8 mouse cellular contexts compared by ENCODE assay signal in genomic region chr11:97781478-97781831, GRCm38 (mm10). TPM values are rescaled to one million over a fixed set of nuclear protein-coding genes. Genes with fewer than 3 reads are reported as not detected.
DNase-seq lines count a peak whose midpoint lies in the region; ATAC-seq and TF ChIP-seq lines count a peak whose summit lies in the region.

No protein-coding gene starts in this region.

- H3K27me3 ChIP-seq in thymus, adult 2 months (ENCODE audit: control insufficient read depth, insufficient read depth, low read length): no peaks in the 10 kb centered on the region
- H3K27me3 ChIP-seq in limb, embryonic 15.5 days: no peaks in the 10 kb centered on the region
- no peaks in the 10 kb centered on the region for H3K27me3 ChIP-seq in stomach, postnatal 0 days (ENCODE audit: control insufficient read depth, insufficient read depth, low read length)

- DNase-seq in embryo, embryonic 9.5 days (ENCODE audit: extremely low spot score): peak; percentile 31
- DNase-seq in embryo, embryonic 10.5 days (ENCODE audit: low spot score): no peak
- no peak for DNase-seq in thymus, adult 2 months
- DNase-seq in thymus, postnatal 10 days (ENCODE audit: low spot score in 2 of 2): no peak
- DNase-seq in stomach, postnatal 0 days (ENCODE audit: low spot score): no peak
- DNase-seq in adrenal gland, postnatal 36 days: no peak
- DNase-seq in ovary, adult 18-20 months (ENCODE audit: low spot score): no peak

- H3K27ac ChIP-seq in thymus, adult 2 months (ENCODE audit: control insufficient read depth, insufficient read depth, low read length): peak overlapping the region; percentile 10; the same call in 1 of the 2 replicates
- peak overlapping the region; percentile 93 for H3K27ac ChIP-seq in limb, embryonic 15.5 days
- peak overlapping the region; percentile 87 for H3K27ac ChIP-seq in stomach, postnatal 0 days (replicated peaks)

- TF ChIP-seq CTCF in thymus, adult 2 months (IDR thresholded peaks at IDR 0.05; ENCODE audit: borderline replicate concordance, control insufficient read depth, extremely low read depth, insufficient read depth, low read length, poor library complexity): no peak
- TF ChIP-seq CTCF in stomach, postnatal 0 days (IDR thresholded peaks at IDR 0.05; ENCODE audit: low read depth): no peak

- peak overlapping the region; percentile 96 for H3K9ac ChIP-seq in limb, embryonic 15.5 days
- peak overlapping the region; percentile 99 for H3K9ac ChIP-seq in stomach, postnatal 0 days (ENCODE audit: low read length)

- peaks cover 6% of the 10 kb centered on the region for H3K4me1 ChIP-seq in thymus, adult 2 months (replicated peaks; ENCODE audit: control insufficient read depth, insufficient read depth, low read length)
- H3K4me1 ChIP-seq in limb, embryonic 15.5 days: peaks cover 24% of the 10 kb centered on the region
- H3K4me1 ChIP-seq in stomach, postnatal 0 days (replicated peaks; ENCODE audit: control insufficient read depth, insufficient read depth): no peaks in the 10 kb centered on the region

- no peaks in the 10 kb centered on the region for H3K9me3 ChIP-seq in limb, embryonic 15.5 days
- no peaks in the 10 kb centered on the region for H3K9me3 ChIP-seq in stomach, postnatal 0 days (ENCODE audit: control insufficient read depth, low read length)

- TF ChIP-seq POLR2A in thymus, adult 2 months (IDR thresholded peaks at IDR 0.05; ENCODE audit: control insufficient read depth, extremely low read depth, insufficient read depth, low read length, poor library complexity): no peak

- H3K4me3 ChIP-seq in thymus, adult 2 months (ENCODE audit: control insufficient read depth, insufficient read depth, low read length): peak overlapping the region; percentile 85
- peak overlapping the region; percentile 92 for H3K4me3 ChIP-seq in limb, embryonic 15.5 days
- H3K4me3 ChIP-seq in stomach, postnatal 0 days (ENCODE audit: low read depth, low read length): peak overlapping the region; percentile 93

- TF ChIP-seq EP300 in stomach, postnatal 0 days (optimal IDR thresholded peaks at IDR 0.05): no peak

- ATAC-seq in limb, embryonic 15.5 days (ENCODE audit: insufficient number of reproducible peaks, low FRiP score, low TSS enrichment, low read depth): no peak
- no peak for ATAC-seq in stomach, postnatal 0 days (ENCODE audit: low FRiP score, low TSS enrichment)

- H3K36me3 ChIP-seq in thymus, adult 2 months (ENCODE audit: control insufficient read depth, insufficient read depth, low read length): peaks cover 41% of the 10 kb centered on the region
- peaks cover 43% of the 10 kb centered on the region for H3K36me3 ChIP-seq in limb, embryonic 15.5 days
- H3K36me3 ChIP-seq in stomach, postnatal 0 days (ENCODE audit: control insufficient read depth, insufficient read depth, low read length): peaks cover 24% of the 10 kb centered on the region

- H3K4me2 ChIP-seq in limb, embryonic 15.5 days: peak overlapping the region; percentile 51
- peak overlapping the region; percentile 72 for H3K4me2 ChIP-seq in stomach, postnatal 0 days (replicated peaks; ENCODE audit: low read depth)

- WGBS in thymus, adult 2 months: 3% methylated on average over 11 of the region's 11 CpGs
- under 1% methylated on average over 11 of the region's 11 CpGs for WGBS in limb, embryonic 15.5 days
- under 1% methylated on average over 11 of the region's 11 CpGs for WGBS in stomach, postnatal 0 days

RNA-seq across cellular contexts. Expression of gene Rpl23, which starts 0.8 kb away (rescaled TPM):
- polyA plus RNA-seq in thymus, adult 2 months (2012; rRNA removed): 140 and 154 TPM in 2 replicates
- 447 and 586 TPM in 2 replicates for polyA plus RNA-seq in limb, embryonic 15.5 days (2015; fragmentation: Nextera tagmentation; extraction: Ambion mirVana)
- polyA plus RNA-seq in stomach, postnatal 0 days (2015; fragmentation: Nextera tagmentation; extraction: Ambion mirVana): 585 and 586 TPM in 2 replicates
- 100 to 1,000 TPM; 851 to 921 TPM for total RNA-seq in adrenal gland, postnatal 36 days (2021)

RNA-seq across cellular contexts. Expression of gene 1700001P01Rik, which starts 5.7 kb away (rescaled TPM):
- 0.38 and 0.50 TPM in 2 replicates for polyA plus RNA-seq in thymus, adult 2 months (2012; rRNA removed)
- 0.35 TPM in 1 of 2 replicates, not detected in the other for polyA plus RNA-seq in limb, embryonic 15.5 days (2015; fragmentation: Nextera tagmentation; extraction: Ambion mirVana)
- not detected in 2 replicates for polyA plus RNA-seq in stomach, postnatal 0 days (2015; fragmentation: Nextera tagmentation; extraction: Ambion mirVana)
- not detected for total RNA-seq in adrenal gland, postnatal 36 days (2021)

RNA-seq across cellular contexts. Expression of gene Cwc25, which starts 15.1 kb away (rescaled TPM):
- polyA plus RNA-seq in thymus, adult 2 months (2012; rRNA removed): 14.9 and 16.6 TPM in 2 replicates
- polyA plus RNA-seq in limb, embryonic 15.5 days (2015; fragmentation: Nextera tagmentation; extraction: Ambion mirVana): 17.3 and 19.1 TPM in 2 replicates
- polyA plus RNA-seq in stomach, postnatal 0 days (2015; fragmentation: Nextera tagmentation; extraction: Ambion mirVana): 9.0 TPM in 2 replicates
- 10 to 100 TPM; 20.2 to 26.3 TPM for total RNA-seq in adrenal gland, postnatal 36 days (2021)

RNA-seq across cellular contexts. Expression of gene Lasp1, which starts 17.3 kb away (rescaled TPM):
- polyA plus RNA-seq in thymus, adult 2 months (2012; rRNA removed): 167 and 178 TPM in 2 replicates
- 128 and 131 TPM in 2 replicates for polyA plus RNA-seq in limb, embryonic 15.5 days (2015; fragmentation: Nextera tagmentation; extraction: Ambion mirVana)
- polyA plus RNA-seq in stomach, postnatal 0 days (2015; fragmentation: Nextera tagmentation; extraction: Ambion mirVana): 84.0 and 90.1 TPM in 2 replicates
- total RNA-seq in adrenal gland, postnatal 36 days (2021): 100 to 1,000 TPM; 103 to 128 TPM

RNA-seq across cellular contexts. Expression of gene Pip4k2b, which starts 37.0 kb away (rescaled TPM):
- 28.2 and 34.8 TPM in 2 replicates for polyA plus RNA-seq in thymus, adult 2 months (2012; rRNA removed)
- polyA plus RNA-seq in limb, embryonic 15.5 days (2015; fragmentation: Nextera tagmentation; extraction: Ambion mirVana): 1.7 and 2.2 TPM in 2 replicates
- polyA plus RNA-seq in stomach, postnatal 0 days (2015; fragmentation: Nextera tagmentation; extraction: Ambion mirVana): 0.73 and 0.75 TPM in 2 replicates
- total RNA-seq in adrenal gland, postnatal 36 days (2021): 10 to 100 TPM; 27.5 to 29.6 TPM

Comparison
In these comparisons a context has a peak if more than half of its experiments do, and no peak if none do; other contexts are left out.
1. H3K27ac ChIP-seq: peak in every context shown above with its lines; median percentile 93 in limb, embryonic 15.5 days; 87 in stomach, postnatal 0 days; 10 in thymus, adult 2 months.